Comparison of ENCODE assay signal across 9 mouse cellular contexts in genomic region chr10:42841531-42842195, GRCm38 (mm10). TPM values are rescaled to one million over a fixed set of nuclear protein-coding genes. Genes with fewer than 3 reads are reported as not detected.
DNase-seq lines count a peak whose midpoint lies in the region; ATAC-seq and TF ChIP-seq lines count a peak whose summit lies in the region.
"Had no signal": no experiment of that assay in that cellular context is flagged by ENCODE, and none has a peak within 500 bp of the region (broad histone marks: within the 10 kb centered on the region; RNA-seq: fewer than 3 reads in every experiment).

No protein-coding gene starts in this region.

- H3K4me3 ChIP-seq in spleen, adult 2 months (ENCODE audit: extremely low read depth, insufficient read depth, insufficient read length): no peak overlapping the region
- no peak overlapping the region for H3K4me3 ChIP-seq in intestine, embryonic 15.5 days (replicated peaks)
- H3K4me3 ChIP-seq: myocyte had no signal

- intact Hi-C loops in left cerebral cortex, postnatal 36 days (cut with DNase I): loop anchor here (1.0 kb wide), 1 partner anchor 101 kb away; no protein-coding TSS in a partner anchor

- no peak overlapping the region for H3K4me2 ChIP-seq in intestine, embryonic 15.5 days (replicated peaks)

- H3K36me3 ChIP-seq in spleen, adult 2 months (ENCODE audit: control insufficient read depth, insufficient read depth, low read length): no peaks in the 10 kb centered on the region
- H3K36me3 ChIP-seq in intestine, embryonic 15.5 days: no peaks in the 10 kb centered on the region

- H3K9me3 ChIP-seq in intestine, embryonic 15.5 days: no peaks in the 10 kb centered on the region

- H3K4me1 ChIP-seq in spleen, adult 2 months (ENCODE audit: control insufficient read depth, insufficient read depth, insufficient read length): peaks cover 4% of the 10 kb centered on the region; the same call in 1 of the 2 replicates
- no peaks in the 10 kb centered on the region for H3K4me1 ChIP-seq in intestine, embryonic 15.5 days (replicated peaks)

- H3K27ac ChIP-seq in spleen, adult 2 months (ENCODE audit: insufficient read depth, low read length): no peak overlapping the region
- no peak overlapping the region for H3K27ac ChIP-seq in intestine, embryonic 15.5 days

- ATAC-seq in intestine, embryonic 15.5 days: peak; percentile 13; the same call in 1 of the 2 replicates

- 79% methylated on average over 16 of the region's 16 CpGs for WGBS in spleen, adult 2 months
- 59% methylated on average over 16 of the region's 16 CpGs for WGBS in intestine, embryonic 15.5 days

- no peak for TF ChIP-seq POLR2A in spleen, adult 2 months (IDR thresholded peaks at IDR 0.05; ENCODE audit: low read depth, low read length)

- no peak overlapping the region for H3K9ac ChIP-seq in intestine, embryonic 15.5 days

- peak; percentile 50; the same call in 1 of the 2 replicates for TF ChIP-seq CTCF in spleen, adult 2 months (IDR thresholded peaks at IDR 0.05; ENCODE audit: extremely low read depth, insufficient read depth, insufficient read length, insufficient replicate concordance)

- peak; percentile 26 for DNase-seq in gastrocnemius, postnatal 10 days
- no peak for DNase-seq in gastrocnemius, postnatal 25 days
- DNase-seq in spleen, adult 2 months (ENCODE audit: low read depth in 1 of 2, low spot score in 2 of 2): no peak
- no peak for DNase-seq in spleen, adult 12 weeks (ENCODE audit: low spot score)
- peak; percentile 52 for DNase-seq in thymus, postnatal 25 days
- DNase-seq in left cerebral cortex, postnatal 36 days (ENCODE audit: low spot score in 2 of 2): no peak
- no peak for DNase-seq in adrenal gland, adult 18-20 months (ENCODE audit: low spot score in 2 of 2)

- H3K27me3 ChIP-seq in spleen, adult 2 months (ENCODE audit: control insufficient read depth, insufficient read depth, low read length): no peaks in the 10 kb centered on the region
- H3K27me3 ChIP-seq in intestine, embryonic 15.5 days (replicated peaks): no peaks in the 10 kb centered on the region

RNA-seq across cellular contexts. Expression of gene Scml4, which starts 18.5 kb away (rescaled TPM):
- 1 to 10 TPM; 3.3 to 3.8 TPM for total RNA-seq in gastrocnemius, postnatal 10 days (2021)
- total RNA-seq in gastrocnemius, postnatal 25 days (2021): 1 to 10 TPM; 1.4 TPM
- polyA plus RNA-seq in spleen, adult 2 months (2012; rRNA removed): 24.6 and 34.7 TPM in 2 replicates
- 29.3 TPM in 2 replicates for polyA plus RNA-seq in intestine, embryonic 15.5 days (2015; fragmentation: Nextera tagmentation; extraction: Ambion mirVana)
- 1 to 10 TPM; 2.2 to 3.4 TPM for total RNA-seq in left cerebral cortex, postnatal 36 days (2021)
- 1 to 10 TPM; 1.4 to 2.3 TPM for total RNA-seq in adrenal gland, adult 18-20 months (2021)

Comparison
In these comparisons a context has a peak if more than half of its experiments do, and no peak if none do; other contexts are left out.
1. DNase-seq: peak in gastrocnemius, postnatal 10 days (single experiment) and thymus, postnatal 25 days (single experiment); none in gastrocnemius, postnatal 25 days (single experiment), spleen, adult 2 months (0 of 2), spleen, adult 12 weeks (single experiment), left cerebral cortex, postnatal 36 days (0 of 2) and adrenal gland, adult 18-20 months (0 of 2).